15 mouse cellular contexts compared by ENCODE assay signal in the genomic region with DNA sequence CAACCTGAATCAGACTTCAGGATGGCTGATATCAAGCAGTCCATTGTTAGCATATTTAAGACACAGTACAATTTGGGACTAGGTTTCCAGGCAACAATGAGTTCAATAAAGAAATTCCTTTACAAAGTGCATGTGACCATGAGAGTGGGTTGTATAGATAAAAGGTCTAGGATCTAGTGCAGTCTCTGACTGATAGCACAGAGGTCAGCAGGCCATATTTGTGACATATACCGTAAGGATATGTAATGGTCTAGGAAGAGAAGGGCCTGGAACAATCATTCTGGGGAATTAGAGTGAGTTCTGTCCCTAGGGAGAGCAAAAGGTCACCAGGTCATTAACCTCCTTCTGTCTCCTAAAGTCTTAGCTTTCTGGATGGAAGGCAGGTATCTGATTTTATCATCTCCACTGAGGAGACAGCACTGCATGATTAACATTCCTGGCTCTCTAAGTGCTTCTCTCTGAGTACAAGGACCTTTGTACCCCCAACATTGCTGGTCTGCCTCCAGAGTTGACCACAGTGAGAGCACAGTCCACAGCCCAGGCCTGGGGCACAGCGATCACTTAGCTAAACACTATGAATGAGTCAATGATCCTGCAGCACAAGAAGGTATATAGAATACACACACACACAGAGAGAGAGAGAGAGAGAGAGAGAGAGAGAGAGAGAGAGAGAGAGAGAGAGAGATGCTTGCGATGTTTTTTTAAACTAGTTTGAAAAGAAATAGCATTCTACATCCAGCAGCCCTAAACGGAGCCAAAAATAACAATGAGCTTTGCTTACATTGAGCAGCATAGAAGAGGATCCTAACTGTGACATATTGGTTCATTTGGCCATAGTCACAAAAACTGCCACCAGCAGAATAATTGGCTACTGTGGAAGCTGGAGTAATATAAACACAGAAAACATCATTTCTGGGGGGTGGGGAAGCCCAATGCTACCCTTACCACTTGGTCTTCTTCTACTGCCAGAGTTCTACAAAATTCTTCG. TPM values are rescaled to one million over a fixed set of nuclear protein-coding genes. Genes with fewer than 3 reads are reported as not detected.
DNase-seq lines count a peak whose midpoint lies in the region; ATAC-seq and TF ChIP-seq lines count a peak whose summit lies in the region.
"Had no signal": no experiment of that assay in that cellular context is flagged by ENCODE, and none has a peak within 500 bp of the region (broad histone marks: within the 10 kb centered on the region; RNA-seq: fewer than 3 reads in every experiment).

No protein-coding gene starts in this region.

- H3K36me3 ChIP-seq in liver, embryonic 11.5 days (ENCODE audit: control insufficient read depth, insufficient read depth, low read length): no peaks in the 10 kb centered on the region
- H3K36me3 ChIP-seq in midbrain, postnatal 0 days (ENCODE audit: insufficient read depth, low read length): no peaks in the 10 kb centered on the region
- H3K36me3 ChIP-seq: forebrain, embryonic 12.5 days; neural tube, embryonic 12.5 days had no signal

- H3K4me1 ChIP-seq in liver, embryonic 11.5 days (replicated peaks; ENCODE audit: control insufficient read depth, insufficient read depth, low read length): no peaks in the 10 kb centered on the region
- H3K4me1 ChIP-seq in midbrain, postnatal 0 days (ENCODE audit: insufficient read depth, low read length): no peaks in the 10 kb centered on the region
- H3K4me1 ChIP-seq: forebrain, embryonic 12.5 days; neural tube, embryonic 12.5 days had no signal

- no peak overlapping the region for H3K4me3 ChIP-seq in liver, embryonic 11.5 days (ENCODE audit: low read depth, low read length)
- no peak overlapping the region for H3K4me3 ChIP-seq in midbrain, postnatal 0 days (ENCODE audit: low read depth, low read length)
- H3K4me3 ChIP-seq: forebrain, embryonic 12.5 days; left cerebral cortex, adult 2 months; neural tube, embryonic 12.5 days had no signal

- H3K4me2 ChIP-seq in liver, embryonic 11.5 days: no peak overlapping the region
- H3K4me2 ChIP-seq in midbrain, postnatal 0 days (ENCODE audit: low read depth, low read length, poor library complexity, severe bottlenecking): no peak overlapping the region
- H3K4me2 ChIP-seq: forebrain, embryonic 12.5 days; midbrain, embryonic 11.5 days; neural tube, embryonic 12.5 days had no signal

- H3K27ac ChIP-seq in liver, embryonic 11.5 days (ENCODE audit: low read depth, low read length): no peak overlapping the region
- no peak overlapping the region for H3K27ac ChIP-seq in midbrain, postnatal 0 days (ENCODE audit: low read depth, low read length)
- H3K27ac ChIP-seq: forebrain, embryonic 12.5 days; left cerebral cortex, adult 2 months; neural tube, embryonic 12.5 days had no signal

- no peaks in the 10 kb centered on the region for H3K9me3 ChIP-seq in liver, embryonic 11.5 days (ENCODE audit: control insufficient read depth, low read length)
- H3K9me3 ChIP-seq in midbrain, postnatal 0 days (ENCODE audit: low read length): no peaks in the 10 kb centered on the region
- H3K9me3 ChIP-seq: forebrain, embryonic 12.5 days; neural tube, embryonic 12.5 days had no signal

- no peak overlapping the region for H3K9ac ChIP-seq in liver, embryonic 11.5 days (ENCODE audit: low read depth, low read length)
- no peak overlapping the region for H3K9ac ChIP-seq in midbrain, postnatal 0 days (replicated peaks; ENCODE audit: low read length, poor library complexity, severe bottlenecking)
- H3K9ac ChIP-seq: forebrain, embryonic 12.5 days; neural tube, embryonic 12.5 days had no signal

- DNase-seq in MN1 (ENCODE audit: low spot score): peak; percentile 22
- DNase-seq in brain, embryonic 14.5 days (ENCODE audit: low read depth): peak; percentile 15
- DNase-seq in kidney, adult 8-10 months: peak; percentile 30 to 39
- no peak for DNase-seq in liver, embryonic 11.5 days (ENCODE audit: low spot score)
- no peak for DNase-seq in cerebellum, adult 9-11 months
- no peak for DNase-seq in midbrain, postnatal 0 days (ENCODE audit: low spot score)
- DNase-seq in gastrocnemius, adult 8-10 months (ENCODE audit: low spot score in 2 of 2): no peak
- DNase-seq: adrenal gland, postnatal 10 days; heart, postnatal 14 days; lung, adult 18-20 months had no signal

- no peak for TF ChIP-seq POLR2A in brain, embryonic 14.5 days (IDR thresholded peaks at IDR 0.05; ENCODE audit: borderline replicate concordance, extremely low read depth, insufficient read depth, insufficient read length, poor library complexity, severe bottlenecking)

- H3K27me3 ChIP-seq in liver, embryonic 11.5 days (replicated peaks; ENCODE audit: control insufficient read depth, insufficient read depth, low read length): no peaks in the 10 kb centered on the region
- no peaks in the 10 kb centered on the region for H3K27me3 ChIP-seq in midbrain, postnatal 0 days (ENCODE audit: insufficient read depth, low read length)
- H3K27me3 ChIP-seq: CH12.LX; forebrain, embryonic 12.5 days; neural tube, embryonic 12.5 days had no signal

- no peak for TF ChIP-seq CTCF in brain, embryonic 14.5 days (IDR thresholded peaks at IDR 0.05; ENCODE audit: borderline replicate concordance, extremely low read depth, insufficient read depth, insufficient read length)
- no peak for TF ChIP-seq CTCF in midbrain, postnatal 0 days (IDR thresholded peaks at IDR 0.05)

- ATAC-seq in liver, embryonic 11.5 days (replicated peaks; ENCODE audit: low FRiP score): peak; percentile 57; the same call in 1 of the 2 replicates
- no peak for ATAC-seq in midbrain, postnatal 0 days (ENCODE audit: low FRiP score)

- 74% methylated on average over 5 of the region's 5 CpGs for WGBS in liver, embryonic 11.5 days
- WGBS in midbrain, postnatal 0 days: 74% methylated on average over 5 of the region's 5 CpGs

RNA-seq across cellular contexts. Expression of gene Steap4, which starts 27.7 kb away (rescaled TPM):
- 0.16 and 0.23 TPM in 2 replicates for polyA plus RNA-seq in brain, embryonic 14.5 days (2012; rRNA removed)
- 0.29 and 0.86 TPM in 2 replicates for polyA plus RNA-seq in liver, embryonic 11.5 days (2014; fragmentation: Nextera tagmentation; extraction: Ambion mirVana)
- total RNA-seq in midbrain, postnatal 0 days (2014; rRNA removed): 0.44 and 0.57 TPM in 2 replicates
- polyA plus RNA-seq in midbrain, postnatal 0 days (2015; fragmentation: Nextera tagmentation; extraction: Ambion mirVana): 0.15 and 0.18 TPM in 2 replicates
- total RNA-seq in gastrocnemius, adult 8-10 months (2022): 10 to 100 TPM in 3 of 4 experiments, 1 to 10 TPM in 1; 9.3 to 16.9 (median 10.8) TPM

Comparison
In these comparisons a context has a peak if more than half of its experiments do, and no peak if none do; other contexts are left out.
1. DNase-seq: peak in MN1 (single experiment), brain, embryonic 14.5 days (single experiment) and kidney, adult 8-10 months (2 of 2); none in liver, embryonic 11.5 days (single experiment), cerebellum, adult 9-11 months (single experiment), midbrain, postnatal 0 days (single experiment) and gastrocnemius, adult 8-10 months (0 of 2).